Mouse (Mus musculus): ENCODE data around the gene Ppp1r2. TPM values are rescaled to one million over a fixed set of nuclear protein-coding genes. Genes with fewer than 3 reads are reported as not detected.

The Ppp1r2 gene
- total and polyA plus RNA-seq, 2 experiments from 2014 or later: 63.2 to 101 TPM

- DNase-seq (ENCODE audit: low spot score) (no peak), ATAC-seq (ENCODE audit: low FRiP score) (no peak)
- Histone ChIP-seq H3K36me3 (ENCODE audit: insufficient read depth, low read length) (no peaks in the 10 kb centered on the region), H3K27me3 (ENCODE audit: insufficient read depth, low read length) (no peaks in the 10 kb centered on the region), H3K4me2 (ENCODE audit: low read depth, low read length, poor library complexity, severe bottlenecking) (no peak overlapping the region), H3K9me3 (ENCODE audit: low read length) (no peaks in the 10 kb centered on the region), H3K9ac (replicated peaks; ENCODE audit: low read length, poor library complexity, severe bottlenecking) (no peak overlapping the region), H3K27ac (ENCODE audit: low read depth, low read length) (no peak overlapping the region), H3K4me3 (ENCODE audit: low read depth, low read length) (no peak overlapping the region), H3K4me1 (ENCODE audit: insufficient read depth, low read length) (no peaks in the 10 kb centered on the region)
- 88% methylated on average over 6 of the region's 6 CpGs for WGBS
- TF ChIP-seq CTCF (IDR thresholded peaks at IDR 0.05): no peak
Observed at GRCm38 (mm10) chr16:31213463-31213862, 61.6 kb downstream of the Ppp1r2 start.

- 75% methylated on average over 9 of the region's 9 CpGs for WGBS
- Histone ChIP-seq H3K36me3 (ENCODE audit: insufficient read depth, low read length) (no peaks in the 10 kb centered on the region), H3K9me3 (ENCODE audit: low read length) (no peaks in the 10 kb centered on the region), H3K27me3 (ENCODE audit: insufficient read depth, low read length) (no peaks in the 10 kb centered on the region), H3K4me1 (ENCODE audit: insufficient read depth, low read length) (no peaks in the 10 kb centered on the region), H3K9ac (replicated peaks; ENCODE audit: low read length, poor library complexity, severe bottlenecking) (no peak overlapping the region), H3K4me3 (ENCODE audit: low read depth, low read length) (no peak overlapping the region), H3K27ac (ENCODE audit: low read depth, low read length) (no peak overlapping the region), H3K4me2 (ENCODE audit: low read depth, low read length, poor library complexity, severe bottlenecking) (no peak overlapping the region)
- no peak for TF ChIP-seq CTCF (IDR thresholded peaks at IDR 0.05)
- DNase-seq (ENCODE audit: low spot score) (no peak), ATAC-seq (ENCODE audit: low FRiP score) (no peak)
Observed at GRCm38 (mm10) chr16:31211503-31211902, 63.6 kb downstream of the Ppp1r2 start.

- Histone ChIP-seq H3K4me2 (ENCODE audit: low read depth, low read length, poor library complexity, severe bottlenecking) (no peak overlapping the region), H3K36me3 (ENCODE audit: insufficient read depth, low read length) (no peaks in the 10 kb centered on the region), H3K27ac (ENCODE audit: low read depth, low read length) (no peak overlapping the region), H3K4me3 (ENCODE audit: low read depth, low read length) (no peak overlapping the region), H3K27me3 (ENCODE audit: insufficient read depth, low read length) (no peaks in the 10 kb centered on the region), H3K9ac (replicated peaks; ENCODE audit: low read length, poor library complexity, severe bottlenecking) (no peak overlapping the region), H3K4me1 (ENCODE audit: insufficient read depth, low read length) (no peaks in the 10 kb centered on the region), H3K9me3 (ENCODE audit: low read length) (no peaks in the 10 kb centered on the region)
- no peak for DNase-seq (ENCODE audit: low spot score)
- no peak for ATAC-seq (ENCODE audit: low FRiP score)
- 70% methylated on average over 4 of the region's 4 CpGs for WGBS
- no peak for TF ChIP-seq CTCF (IDR thresholded peaks at IDR 0.05)
Observed at GRCm38 (mm10) chr16:31210453-31210852, 64.6 kb downstream of the Ppp1r2 start.

- Histone ChIP-seq H3K9me3 (ENCODE audit: low read length) (no peaks in the 10 kb centered on the region), H3K4me1 (ENCODE audit: insufficient read depth, low read length) (no peaks in the 10 kb centered on the region), H3K9ac (replicated peaks; ENCODE audit: low read length, poor library complexity, severe bottlenecking) (no peak overlapping the region), H3K27me3 (ENCODE audit: insufficient read depth, low read length) (no peaks in the 10 kb centered on the region), H3K4me3 (ENCODE audit: low read depth, low read length) (no peak overlapping the region), H3K36me3 (ENCODE audit: insufficient read depth, low read length) (no peaks in the 10 kb centered on the region), H3K27ac (ENCODE audit: low read depth, low read length) (no peak overlapping the region), H3K4me2 (ENCODE audit: low read depth, low read length, poor library complexity, severe bottlenecking) (no peak overlapping the region)
- DNase-seq (ENCODE audit: low spot score) (no peak), ATAC-seq (ENCODE audit: low FRiP score) (no peak)
- no peak for TF ChIP-seq CTCF (IDR thresholded peaks at IDR 0.05)
- 81% methylated on average over 5 of the region's 5 CpGs for WGBS
Observed at GRCm38 (mm10) chr16:31209911-31210310, 65.2 kb downstream of the Ppp1r2 start.

GRCm38 (mm10) chr16:31205726-31206125 lies 69.4 kb downstream of the Ppp1r2 start:
- ATAC-seq (ENCODE audit: low FRiP score): no peak
- no peak for TF ChIP-seq CTCF (IDR thresholded peaks at IDR 0.05)
- 92% methylated on average over 5 of the region's 7 CpGs for WGBS

GRCm38 (mm10) chr16:31205187-31205586 lies 69.9 kb downstream of the Ppp1r2 start:
- Histone ChIP-seq H3K4me1 (ENCODE audit: insufficient read depth, low read length) (0 out of 2 replicates have a peak, but pooled peaks cover 3% of the 10 kb centered on the region), H3K9me3 (ENCODE audit: low read length) (no peaks in the 10 kb centered on the region), H3K27ac (ENCODE audit: low read depth, low read length) (no peak overlapping the region), H3K9ac (replicated peaks; ENCODE audit: low read length, poor library complexity, severe bottlenecking) (no peak overlapping the region), H3K4me2 (ENCODE audit: low read depth, low read length, poor library complexity, severe bottlenecking) (no peak overlapping the region), H3K36me3 (ENCODE audit: insufficient read depth, low read length) (no peaks in the 10 kb centered on the region), H3K27me3 (ENCODE audit: insufficient read depth, low read length) (no peaks in the 10 kb centered on the region), H3K4me3 (ENCODE audit: low read depth, low read length) (no peak overlapping the region)
- no peak for TF ChIP-seq CTCF (IDR thresholded peaks at IDR 0.05)
- ATAC-seq (ENCODE audit: low FRiP score): no peak
- no peak for DNase-seq (ENCODE audit: low spot score)
- WGBS: 91% methylated on average over 8 of the region's 8 CpGs

More at GRCm38 (mm10) chr16:31205726-31206125, 69.4 kb downstream of the Ppp1r2 start:
- DNase-seq (ENCODE audit: low spot score): no peak
- Histone ChIP-seq H3K4me2 (ENCODE audit: low read depth, low read length, poor library complexity, severe bottlenecking) (no peak overlapping the region), H3K36me3 (ENCODE audit: insufficient read depth, low read length) (no peaks in the 10 kb centered on the region), H3K9ac (replicated peaks; ENCODE audit: low read length, poor library complexity, severe bottlenecking) (no peak overlapping the region), H3K27me3 (ENCODE audit: insufficient read depth, low read length) (no peaks in the 10 kb centered on the region), H3K4me1 (ENCODE audit: insufficient read depth, low read length) (0 out of 2 replicates have a peak, but pooled peaks cover 3% of the 10 kb centered on the region), H3K9me3 (ENCODE audit: low read length) (no peaks in the 10 kb centered on the region), H3K4me3 (ENCODE audit: low read depth, low read length) (no peak overlapping the region), H3K27ac (ENCODE audit: low read depth, low read length) (no peak overlapping the region)

Measured in midbrain, postnatal 0 days (tissue).